ENCODE assay signal across 7 mouse cellular contexts in genomic region chr10:82876076-82876796, GRCm38 (mm10). TPM values are rescaled to one million over a fixed set of nuclear protein-coding genes. Genes with fewer than 3 reads are reported as not detected.
DNase-seq lines count a peak whose midpoint lies in the region; ATAC-seq and TF ChIP-seq lines count a peak whose summit lies in the region.

No protein-coding gene starts in this region.

- peaks cover 2% of the 10 kb centered on the region for H3K4me1 ChIP-seq in ES-Bruce4 (ENCODE audit: control insufficient read depth, insufficient read depth, low read length)
- H3K4me1 ChIP-seq in liver, embryonic 13.5 days (replicated peaks): peaks cover 13% of the 10 kb centered on the region
- H3K4me1 ChIP-seq in forebrain, embryonic 12.5 days: no peaks in the 10 kb centered on the region

- no peak overlapping the region for H3K4me2 ChIP-seq in liver, embryonic 13.5 days
- no peak overlapping the region for H3K4me2 ChIP-seq in forebrain, embryonic 12.5 days

- TF ChIP-seq CTCF in ES-Bruce4 (IDR thresholded peaks at IDR 0.05; ENCODE audit: low read depth, low read length): peak; percentile 46

- H3K27me3 ChIP-seq in ES-Bruce4 (ENCODE audit: control insufficient read depth, insufficient read depth, low read length, poor library complexity, severe bottlenecking): no peaks in the 10 kb centered on the region
- H3K27me3 ChIP-seq in liver, embryonic 13.5 days: no peaks in the 10 kb centered on the region
- no peaks in the 10 kb centered on the region for H3K27me3 ChIP-seq in forebrain, embryonic 12.5 days

- H3K27ac ChIP-seq in ES-Bruce4 (ENCODE audit: insufficient read depth, low read length): no peak overlapping the region
- no peak overlapping the region for H3K27ac ChIP-seq in liver, embryonic 13.5 days
- H3K27ac ChIP-seq in forebrain, embryonic 12.5 days: no peak overlapping the region

- no peak overlapping the region for H3K9ac ChIP-seq in ES-Bruce4 (ENCODE audit: low read depth, poor library complexity, severe bottlenecking)
- H3K9ac ChIP-seq in liver, embryonic 13.5 days: no peak overlapping the region
- no peak overlapping the region for H3K9ac ChIP-seq in forebrain, embryonic 12.5 days

- no peaks in the 10 kb centered on the region for H3K9me3 ChIP-seq in ES-Bruce4 (replicated peaks; ENCODE audit: control insufficient read depth, insufficient read depth, low read length, poor library complexity, severe bottlenecking)
- H3K9me3 ChIP-seq in liver, embryonic 13.5 days (replicated peaks): no peaks in the 10 kb centered on the region
- no peaks in the 10 kb centered on the region for H3K9me3 ChIP-seq in forebrain, embryonic 12.5 days

- TF ChIP-seq POLR2A in ES-Bruce4 (IDR thresholded peaks at IDR 0.05; ENCODE audit: insufficient read depth, low read length): no peak

- no peak overlapping the region for H3K4me3 ChIP-seq in ES-Bruce4 (ENCODE audit: low read depth, low read length)
- H3K4me3 ChIP-seq in liver, embryonic 13.5 days (replicated peaks): no peak overlapping the region
- no peak overlapping the region for H3K4me3 ChIP-seq in forebrain, embryonic 12.5 days (replicated peaks)

- WGBS in liver, embryonic 13.5 days (ENCODE audit: insufficient replicate concordance): 79% methylated on average over 16 of the region's 16 CpGs
- 85% methylated on average over 16 of the region's 16 CpGs for WGBS in forebrain, embryonic 12.5 days

- peak; percentile 53 to 54 for DNase-seq in layer of hippocampus, postnatal 10 days (ENCODE audit: low spot score in 2 of 2)
- no peak for DNase-seq in layer of hippocampus, adult 9-11 months
- DNase-seq in adipocyte (ENCODE audit: low spot score): peak; percentile 13
- DNase-seq in liver, embryonic 13.5 days: no peak
- peak; percentile 77 for DNase-seq in thymus, postnatal 4 days

- peak; percentile 54; the same call in 1 of the 2 replicates for ATAC-seq in liver, embryonic 13.5 days (ENCODE audit: low read depth)
- ATAC-seq in forebrain, embryonic 12.5 days (ENCODE audit: low FRiP score): no peak

- TF ChIP-seq EP300 in ES-Bruce4 (IDR thresholded peaks at IDR 0.05; ENCODE audit: insufficient read depth, low read depth, low read length): no peak

- H3K36me3 ChIP-seq in ES-Bruce4 (ENCODE audit: control insufficient read depth, insufficient read depth, low read length, poor library complexity, severe bottlenecking): peaks cover 79% of the 10 kb centered on the region
- peaks cover 84% of the 10 kb centered on the region for H3K36me3 ChIP-seq in liver, embryonic 13.5 days
- H3K36me3 ChIP-seq in forebrain, embryonic 12.5 days (replicated peaks): peaks cover 71% of the 10 kb centered on the region

RNA-seq across cellular contexts. Expression of gene Eid3, which starts 9.8 kb away (rescaled TPM):
- 1 to 10 TPM; 2.7 to 4.0 TPM for total RNA-seq in layer of hippocampus, postnatal 10 days (2021)
- polyA plus RNA-seq in ES-Bruce4 (2011; ENCODE audit: insufficient read depth, insufficient read length, low read depth, missing spikeins): 12.7 and 13.9 TPM in 2 replicates
- 0.22 and 0.28 TPM in 2 replicates for polyA plus RNA-seq in liver, embryonic 13.5 days (2015; fragmentation: Nextera tagmentation; extraction: Ambion mirVana)
- 0.90 and 1.2 TPM in 2 replicates for polyA plus RNA-seq in forebrain, embryonic 12.5 days (2016; fragmentation: Nextera tagmentation; extraction: Ambion mirVana)

RNA-seq across cellular contexts. Expression of gene Txnrd1, which starts 42.5 kb away (rescaled TPM):
- 10 to 100 TPM; 74.1 to 77.4 TPM for total RNA-seq in layer of hippocampus, postnatal 10 days (2021)
- polyA plus RNA-seq in ES-Bruce4 (2011; ENCODE audit: insufficient read depth, insufficient read length, low read depth, missing spikeins): 260 and 284 TPM in 2 replicates
- 67.9 and 78.2 TPM in 2 replicates for polyA plus RNA-seq in liver, embryonic 13.5 days (2015; fragmentation: Nextera tagmentation; extraction: Ambion mirVana)
- polyA plus RNA-seq in forebrain, embryonic 12.5 days (2016; fragmentation: Nextera tagmentation; extraction: Ambion mirVana): 183 and 206 TPM in 2 replicates

Comparison
In these comparisons a context has a peak if more than half of its experiments do, and no peak if none do; other contexts are left out.
1. DNase-seq: peak in layer of hippocampus, postnatal 10 days (2 of 2), adipocyte (single experiment) and thymus, postnatal 4 days (single experiment); none in layer of hippocampus, adult 9-11 months (single experiment) and liver, embryonic 13.5 days (single experiment).